In genomic region chr19:42128052-42128740, GRCm38 (mm10) we compare ENCODE assay signal across 7 mouse cellular contexts. TPM values are rescaled to one million over a fixed set of nuclear protein-coding genes. Genes with fewer than 3 reads are reported as not detected.
DNase-seq lines count a peak whose midpoint lies in the region; ATAC-seq lines count a peak whose summit lies in the region.

No protein-coding gene starts in this region.

- H3K9me3 ChIP-seq in neural tube, embryonic 11.5 days (ENCODE audit: control insufficient read depth, low read length): no peaks in the 10 kb centered on the region
- H3K9me3 ChIP-seq in forebrain, embryonic 10.5 days: no peaks in the 10 kb centered on the region
- no peaks in the 10 kb centered on the region for H3K9me3 ChIP-seq in limb, embryonic 10.5 days (replicated peaks)
- no peaks in the 10 kb centered on the region for H3K9me3 ChIP-seq in neural tube, embryonic 15.5 days (replicated peaks)

- DNase-seq in neural tube, embryonic 11.5 days (ENCODE audit: low spot score): no peak
- no peak for DNase-seq in neural tube, embryonic 10.5 days (ENCODE audit: extremely low spot score, low spot score)
- DNase-seq in forebrain, embryonic 10.5 days (ENCODE audit: extremely low spot score, low spot score): no peak
- no peak for DNase-seq in limb, embryonic 10.5 days (ENCODE audit: low spot score)
- no peak for DNase-seq in cerebellum, postnatal 4 days (ENCODE audit: low spot score in 2 of 2)
- no peak for DNase-seq in Muller cell, postnatal 12 days (ENCODE audit: inconsistent ontology term)

- H3K4me2 ChIP-seq in neural tube, embryonic 11.5 days (ENCODE audit: low read depth): peak overlapping the region; percentile 94
- H3K4me2 ChIP-seq in neural tube, embryonic 15.5 days: peak overlapping the region; percentile 98

- WGBS in neural tube, embryonic 11.5 days: 7% methylated on average over 23 of the region's 23 CpGs
- WGBS in forebrain, embryonic 10.5 days: 4% methylated on average over 23 of the region's 23 CpGs
- 5% methylated on average over 23 of the region's 23 CpGs for WGBS in limb, embryonic 10.5 days
- WGBS in neural tube, embryonic 15.5 days: 5% methylated on average over 23 of the region's 23 CpGs

- no peak; the same call in 1 of the 2 replicates for ATAC-seq in neural tube, embryonic 11.5 days (ENCODE audit: insufficient read depth, low FRiP score, low TSS enrichment)
- peak; percentile 15 for ATAC-seq in neural tube, embryonic 15.5 days (ENCODE audit: low FRiP score)

- no peaks in the 10 kb centered on the region for H3K27me3 ChIP-seq in neural tube, embryonic 11.5 days (ENCODE audit: control insufficient read depth, insufficient read depth, low read length)
- peaks cover 18% of the 10 kb centered on the region for H3K27me3 ChIP-seq in forebrain, embryonic 10.5 days (ENCODE audit: poor library complexity, severe bottlenecking)
- H3K27me3 ChIP-seq in limb, embryonic 10.5 days (ENCODE audit: low read depth, poor library complexity, severe bottlenecking): no peaks in the 10 kb centered on the region
- peaks cover 9% of the 10 kb centered on the region for H3K27me3 ChIP-seq in neural tube, embryonic 15.5 days (replicated peaks)

- H3K36me3 ChIP-seq in neural tube, embryonic 11.5 days (ENCODE audit: control insufficient read depth, insufficient read depth, low read length): no peaks in the 10 kb centered on the region; the same call in 1 of the 2 replicates
- H3K36me3 ChIP-seq in forebrain, embryonic 10.5 days (replicated peaks): peaks cover 22% of the 10 kb centered on the region
- H3K36me3 ChIP-seq in limb, embryonic 10.5 days: peaks cover 18% of the 10 kb centered on the region
- peaks cover 15% of the 10 kb centered on the region for H3K36me3 ChIP-seq in neural tube, embryonic 15.5 days

- peak overlapping the region; percentile 69 for H3K9ac ChIP-seq in neural tube, embryonic 11.5 days (ENCODE audit: low read length)
- H3K9ac ChIP-seq in neural tube, embryonic 15.5 days (replicated peaks): peak overlapping the region; percentile 70

- peak overlapping the region; percentile 55 for H3K4me3 ChIP-seq in neural tube, embryonic 11.5 days (ENCODE audit: low read depth, low read length)
- H3K4me3 ChIP-seq in forebrain, embryonic 10.5 days: peak overlapping the region; percentile 74
- H3K4me3 ChIP-seq in limb, embryonic 10.5 days: peak overlapping the region; percentile 72
- peak overlapping the region; percentile 64 for H3K4me3 ChIP-seq in neural tube, embryonic 15.5 days (replicated peaks)

- H3K4me1 ChIP-seq in neural tube, embryonic 11.5 days (ENCODE audit: control insufficient read depth, insufficient read depth, low read length): peaks cover 13% of the 10 kb centered on the region
- H3K4me1 ChIP-seq in forebrain, embryonic 10.5 days: peaks cover 40% of the 10 kb centered on the region
- H3K4me1 ChIP-seq in limb, embryonic 10.5 days: peaks cover 28% of the 10 kb centered on the region
- H3K4me1 ChIP-seq in neural tube, embryonic 15.5 days: peaks cover 24% of the 10 kb centered on the region

- H3K27ac ChIP-seq in neural tube, embryonic 11.5 days (ENCODE audit: low read depth, low read length): no peak overlapping the region; the same call in 1 of the 2 replicates
- H3K27ac ChIP-seq in forebrain, embryonic 10.5 days: peak overlapping the region; percentile 88
- peak overlapping the region; percentile 90 for H3K27ac ChIP-seq in limb, embryonic 10.5 days
- H3K27ac ChIP-seq in neural tube, embryonic 15.5 days (replicated peaks): peak overlapping the region; percentile 69

RNA-seq across cellular contexts. Expression of gene Avpi1, which starts 0.7 kb away (rescaled TPM):
- 13.0 and 13.6 TPM in 2 replicates for polyA plus RNA-seq in neural tube, embryonic 11.5 days (2014; fragmentation: Nextera tagmentation; extraction: Ambion mirVana)
- 23.5 and 23.9 TPM in 2 replicates for polyA plus RNA-seq in forebrain, embryonic 10.5 days (2016; fragmentation: Nextera tagmentation; extraction: Ambion mirVana)
- polyA plus RNA-seq in limb, embryonic 10.5 days (2016; fragmentation: Nextera tagmentation; extraction: Ambion mirVana): 22.1 and 25.0 TPM in 2 replicates
- 11.1 and 14.2 TPM in 2 replicates for polyA plus RNA-seq in neural tube, embryonic 15.5 days (2015; fragmentation: Nextera tagmentation; extraction: Ambion mirVana)

RNA-seq across cellular contexts. Expression of gene Marveld1, which starts 19.0 kb away (rescaled TPM):
- polyA plus RNA-seq in neural tube, embryonic 11.5 days (2014; fragmentation: Nextera tagmentation; extraction: Ambion mirVana): 9.2 and 10.1 TPM in 2 replicates
- polyA plus RNA-seq in forebrain, embryonic 10.5 days (2016; fragmentation: Nextera tagmentation; extraction: Ambion mirVana): 2.4 and 3.1 TPM in 2 replicates
- 5.6 and 5.8 TPM in 2 replicates for polyA plus RNA-seq in limb, embryonic 10.5 days (2016; fragmentation: Nextera tagmentation; extraction: Ambion mirVana)
- 3.6 and 4.0 TPM in 2 replicates for polyA plus RNA-seq in neural tube, embryonic 15.5 days (2015; fragmentation: Nextera tagmentation; extraction: Ambion mirVana)

RNA-seq across cellular contexts. Expression of gene Zfyve27, which starts 35.6 kb away (rescaled TPM):
- polyA plus RNA-seq in neural tube, embryonic 11.5 days (2014; fragmentation: Nextera tagmentation; extraction: Ambion mirVana): 21.1 and 23.7 TPM in 2 replicates
- 27.0 and 30.3 TPM in 2 replicates for polyA plus RNA-seq in forebrain, embryonic 10.5 days (2016; fragmentation: Nextera tagmentation; extraction: Ambion mirVana)
- 27.6 and 30.8 TPM in 2 replicates for polyA plus RNA-seq in limb, embryonic 10.5 days (2016; fragmentation: Nextera tagmentation; extraction: Ambion mirVana)
- polyA plus RNA-seq in neural tube, embryonic 15.5 days (2015; fragmentation: Nextera tagmentation; extraction: Ambion mirVana): 58.0 and 62.6 TPM in 2 replicates

RNA-seq across cellular contexts. Expression of gene Pi4k2a, which starts 37.9 kb away (rescaled TPM):
- 28.9 and 29.6 TPM in 2 replicates for polyA plus RNA-seq in neural tube, embryonic 11.5 days (2014; fragmentation: Nextera tagmentation; extraction: Ambion mirVana)
- polyA plus RNA-seq in forebrain, embryonic 10.5 days (2016; fragmentation: Nextera tagmentation; extraction: Ambion mirVana): 21.3 and 23.3 TPM in 2 replicates
- 31.9 and 33.0 TPM in 2 replicates for polyA plus RNA-seq in limb, embryonic 10.5 days (2016; fragmentation: Nextera tagmentation; extraction: Ambion mirVana)
- polyA plus RNA-seq in neural tube, embryonic 15.5 days (2015; fragmentation: Nextera tagmentation; extraction: Ambion mirVana): 31.0 and 33.5 TPM in 2 replicates

RNA-seq across cellular contexts. Expression of gene Morn4, which starts 42.0 kb away (rescaled TPM):
- polyA plus RNA-seq in neural tube, embryonic 11.5 days (2014; fragmentation: Nextera tagmentation; extraction: Ambion mirVana): 72.0 and 78.9 TPM in 2 replicates
- 43.1 and 43.4 TPM in 2 replicates for polyA plus RNA-seq in forebrain, embryonic 10.5 days (2016; fragmentation: Nextera tagmentation; extraction: Ambion mirVana)
- polyA plus RNA-seq in limb, embryonic 10.5 days (2016; fragmentation: Nextera tagmentation; extraction: Ambion mirVana): 43.6 and 49.0 TPM in 2 replicates
- polyA plus RNA-seq in neural tube, embryonic 15.5 days (2015; fragmentation: Nextera tagmentation; extraction: Ambion mirVana): 99.6 and 116 TPM in 2 replicates
